Mouse (Mus musculus) stomach, embryonic 14.5 days (tissue): ENCODE results near the gene Clcn1. TPM values are rescaled to one million over a fixed set of nuclear protein-coding genes. Genes with fewer than 3 reads are reported as not detected.
A peak's percentile ranks its signal among the peaks of the same experiment; 100 is the strongest.

Experiments
- ATAC-seq: fragments of 200-750 bp; cut with Nextera tagmentation; 2 replicates; pipeline ENCODE4 v1.8.0; 2017; ENCODE audit warnings: low read depth, moderate TSS enrichment; ENCODE audit not compliant: insufficient number of reproducible peaks, insufficient read depth, low FRiP score
- H3K27ac ChIP-seq: fragments of 300-500 bp; sonication (generic); 2 replicates; pipeline ENCODE4 v1.5.1; 2014; ENCODE audit warnings: mild to moderate bottlenecking, low read length, moderate library complexity, mixed read lengths
- H3K27me3 ChIP-seq: fragments of 300-500 bp; sonication (generic); 2 replicates; pipeline ENCODE4 v1.6.1; 2014; ENCODE audit warnings: low read length, control low read depth, mixed read lengths; ENCODE audit not compliant: control insufficient read depth, insufficient read depth
- H3K36me3 ChIP-seq: fragments of 300-500 bp; sonication (generic); 2 replicates; pipeline ENCODE4 v1.6.1; 2014; ENCODE audit warnings: mild to moderate bottlenecking, control low read depth, low read length, moderate library complexity, mixed read lengths; ENCODE audit not compliant: control insufficient read depth, insufficient read depth
- H3K4me1 ChIP-seq: fragments of 300-500 bp; sonication (generic); 2 replicates; pipeline ENCODE4 v1.6.1; 2014; ENCODE audit warnings: low read length, control low read depth, mixed read lengths; ENCODE audit not compliant: control insufficient read depth, insufficient read depth
- H3K4me2 ChIP-seq: fragments of 300-500 bp; sonication (generic); replicated peaks from 2 replicates; pipeline ENCODE4 v1.6.1; 2014; ENCODE audit warnings: low read depth, low read length, control low read depth
- H3K4me3 ChIP-seq: fragments of 300-500 bp; sonication (generic); 2 replicates; pipeline ENCODE4 v1.5.1; 2014; ENCODE audit warnings: low read depth, low read length, control low read depth
- H3K9ac ChIP-seq: fragments of 300-500 bp; sonication (generic); replicated peaks from 2 replicates; pipeline ENCODE4 v1.6.1; 2014; ENCODE audit warnings: low read depth, mild to moderate bottlenecking, control low read depth, low read length, moderate library complexity, mixed read lengths
- H3K9me3 ChIP-seq: fragments of 300-500 bp; sonication (generic); 2 replicates; pipeline ENCODE4 v1.6.1; 2016; ENCODE audit warnings: low read depth, low read length, control low read depth; ENCODE audit not compliant: control insufficient read depth
- WGBS: fragments of 180-500 bp; shearing (Covaris S2); extraction: QIAGEN DNeasy Blood & Tissue Kit; methylation state at CpG from one replicate; pipeline ENCODE4 v1.1.7; 2014; 5-methylcytosine and 5-hydroxymethylcytosine counted together
- polyA plus RNA-seq: library from polyadenylated mRNA; unstranded; fragments of >200 nt; fragmentation: Nextera tagmentation; extraction: Ambion mirVana; gene quantifications from 2 replicates; pipeline ENCODE4 v1.2.1, GENCODE M21; 2014

Clcn1 gene
- polyA plus RNA-seq, 1 experiment from 2014 or later, result not detected

DNA sequence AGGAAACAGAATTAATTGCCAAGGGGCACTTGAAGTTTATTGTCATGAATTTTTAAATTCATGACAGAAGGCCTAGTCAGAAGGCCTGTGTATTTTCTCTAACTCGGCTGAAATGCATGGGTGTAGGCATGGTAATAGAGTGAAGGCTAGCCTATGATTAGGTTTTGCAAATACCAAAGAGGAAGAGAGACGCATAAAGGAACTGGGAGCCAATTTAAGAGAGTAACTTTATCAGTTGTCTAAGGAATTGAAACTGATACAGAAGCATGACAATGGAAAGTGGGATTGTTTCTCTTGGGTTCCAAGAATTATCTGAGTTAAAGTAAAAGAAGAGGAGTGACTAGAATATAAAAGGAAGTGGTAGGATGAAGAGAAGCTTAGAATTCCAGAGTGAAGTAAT is 52.7 kb downstream of the Clcn1 start:
- Histone ChIP-seq H3K4me3 (no peak overlapping the region), H3K27ac (no peak overlapping the region), H3K27me3 (no peaks in the 10 kb centered on the region), H3K9me3 (no peaks in the 10 kb centered on the region), H3K4me1 (no peaks in the 10 kb centered on the region), H3K36me3 (no peaks in the 10 kb centered on the region), H3K9ac (no peak overlapping the region), H3K4me2 (no peak overlapping the region)
- ATAC-seq, result no peak
- WGBS, result 80% methylated on average over 2 of the region's 2 CpGs

GRCm38 (mm10) chr6:42339981-42340380 is 53.5 kb downstream of the Clcn1 start:
- WGBS, result 73% methylated on average over 5 of the region's 5 CpGs

DNA sequence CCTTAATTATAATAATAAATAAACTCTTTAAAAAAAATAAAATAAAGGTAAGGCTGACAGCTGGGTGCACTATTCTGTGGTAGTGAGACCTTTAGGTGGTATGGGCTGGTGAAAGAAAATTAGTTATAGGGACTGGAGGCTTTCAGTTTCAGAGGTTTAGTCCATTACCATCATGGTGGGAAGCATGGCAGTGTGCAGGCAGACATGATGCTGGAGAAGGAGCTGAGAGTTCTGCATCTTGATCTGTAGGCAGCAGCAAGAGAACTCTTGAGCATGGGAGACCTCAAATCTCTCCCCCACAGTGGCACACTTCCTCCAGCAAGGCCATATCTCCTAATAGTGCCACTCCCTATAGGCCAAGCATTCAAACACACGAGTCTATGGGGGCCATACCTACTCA is 55.7 kb downstream of the Clcn1 start:
- H3K4me3 ChIP-seq, result no peak overlapping the region
- 65% methylated on average over 1 of the region's 1 CpGs for WGBS
- no peaks in the 10 kb centered on the region for H3K36me3 ChIP-seq
- H3K4me2 ChIP-seq, result no peak overlapping the region
- H3K27me3 ChIP-seq, result no peaks in the 10 kb centered on the region
- H3K4me1 ChIP-seq, result no peaks in the 10 kb centered on the region
- H3K27ac ChIP-seq, result no peak overlapping the region
- no peak overlapping the region for H3K9ac ChIP-seq
- ATAC-seq, result no peak
- H3K9me3 ChIP-seq, result no peaks in the 10 kb centered on the region

More at GRCm38 (mm10) chr6:42339981-42340380, 53.5 kb downstream of the Clcn1 start:
- Histone ChIP-seq H3K4me1 (no peaks in the 10 kb centered on the region), H3K27ac (no peak overlapping the region), H3K9me3 (no peaks in the 10 kb centered on the region), H3K4me3 (no peak overlapping the region), H3K36me3 (no peaks in the 10 kb centered on the region), H3K9ac (no peak overlapping the region), H3K27me3 (no peaks in the 10 kb centered on the region), H3K4me2 (no peak overlapping the region)
- no peak for ATAC-seq

GRCm38 (mm10) chr6:42343361-42344120 is 57.1 kb downstream of the Clcn1 start:
- Histone ChIP-seq H3K4me2 (no peak overlapping the region), H3K4me3 (no peak overlapping the region), H3K9me3 (no peaks in the 10 kb centered on the region), H3K36me3 (no peaks in the 10 kb centered on the region), H3K27ac (no peak overlapping the region), H3K27me3 (no peaks in the 10 kb centered on the region), H3K4me1 (no peaks in the 10 kb centered on the region), H3K9ac (no peak overlapping the region)
- WGBS, result 80% methylated on average over 9 of the region's 9 CpGs
- no peak for ATAC-seq

DNA sequence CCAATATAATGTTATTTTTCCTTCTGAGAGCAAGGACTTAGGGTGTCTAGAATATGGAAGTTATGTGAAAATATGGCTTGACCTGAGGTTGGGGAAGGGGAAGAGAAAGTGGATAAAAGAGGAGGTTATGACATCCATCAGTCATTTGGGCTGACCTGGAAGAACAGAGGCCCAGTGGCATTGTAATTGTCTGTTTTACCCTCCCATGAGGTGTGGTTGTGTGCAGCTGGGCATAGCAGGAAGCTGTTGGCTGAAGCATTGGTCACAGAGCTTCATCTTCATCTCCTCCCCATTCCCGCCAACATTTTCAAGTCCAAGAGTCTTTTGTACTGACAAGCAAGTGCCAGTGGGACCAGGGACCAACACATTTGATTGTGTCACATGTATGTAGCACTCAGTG is 57.8 kb downstream of the Clcn1 start:
- no peaks in the 10 kb centered on the region for H3K4me1 ChIP-seq
- no peaks in the 10 kb centered on the region for H3K27me3 ChIP-seq
- no peak overlapping the region for H3K27ac ChIP-seq
- H3K9ac ChIP-seq, result no peak overlapping the region
- whole genome bisulfite sequencing, result 88% methylated on average over 1 of the region's 1 CpGs
- H3K4me2 ChIP-seq, result no peak overlapping the region
- no peaks in the 10 kb centered on the region for H3K9me3 ChIP-seq
- no peaks in the 10 kb centered on the region for H3K36me3 ChIP-seq
- H3K4me3 ChIP-seq, result no peak overlapping the region
- ATAC-seq, result no peak

DNA sequence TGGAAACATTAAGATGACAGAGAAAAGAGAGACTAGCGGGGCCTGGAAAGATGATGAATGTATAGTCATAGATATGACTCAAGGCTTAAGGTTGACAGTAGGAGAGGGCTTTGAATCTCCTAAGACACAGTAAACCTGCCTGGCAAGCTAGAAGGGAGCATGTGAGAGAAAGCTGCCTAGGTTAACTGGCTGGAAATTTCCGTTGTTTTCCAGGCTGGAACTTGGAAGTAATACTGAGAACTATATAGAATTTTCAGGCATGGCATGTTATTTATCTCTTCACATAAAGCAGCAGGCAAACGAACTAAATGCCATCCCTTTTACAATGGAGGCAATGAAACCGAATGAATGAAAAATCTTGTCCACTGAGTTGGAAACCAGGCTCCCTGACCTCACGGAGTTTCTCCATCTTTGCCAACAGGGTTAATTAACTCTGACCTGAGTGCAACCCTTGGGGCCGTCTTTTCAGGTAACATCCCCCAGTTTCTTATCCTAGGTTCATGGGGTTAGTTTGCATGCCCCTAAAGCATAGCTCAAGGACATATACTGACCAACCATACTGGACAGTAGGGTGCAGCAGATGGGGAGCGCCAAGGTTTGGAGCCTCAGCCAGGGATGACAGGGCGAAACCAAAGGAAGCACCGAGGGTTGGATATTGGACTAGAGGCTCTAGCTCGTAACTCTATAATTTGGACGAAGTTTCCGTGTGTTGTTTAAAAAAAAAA is 62.0 kb downstream of the Clcn1 start:
- H3K9me3 ChIP-seq, result no peaks in the 10 kb centered on the region
- H3K4me1 ChIP-seq, result peaks cover 26% of the 10 kb centered on the region
- no peak overlapping the region for H3K4me3 ChIP-seq
- no peak for ATAC-seq
- H3K9ac ChIP-seq, result no peak overlapping the region
- H3K27ac ChIP-seq, result peak overlapping the region; percentile 99
- H3K36me3 ChIP-seq, result peaks cover 15% of the 10 kb centered on the region; the same call in 1 of the 2 replicates
- WGBS, result 37% methylated on average over 12 of the region's 12 CpGs
- H3K27me3 ChIP-seq, result no peaks in the 10 kb centered on the region
- H3K4me2 ChIP-seq, result peak overlapping the region; percentile 94

DNA sequence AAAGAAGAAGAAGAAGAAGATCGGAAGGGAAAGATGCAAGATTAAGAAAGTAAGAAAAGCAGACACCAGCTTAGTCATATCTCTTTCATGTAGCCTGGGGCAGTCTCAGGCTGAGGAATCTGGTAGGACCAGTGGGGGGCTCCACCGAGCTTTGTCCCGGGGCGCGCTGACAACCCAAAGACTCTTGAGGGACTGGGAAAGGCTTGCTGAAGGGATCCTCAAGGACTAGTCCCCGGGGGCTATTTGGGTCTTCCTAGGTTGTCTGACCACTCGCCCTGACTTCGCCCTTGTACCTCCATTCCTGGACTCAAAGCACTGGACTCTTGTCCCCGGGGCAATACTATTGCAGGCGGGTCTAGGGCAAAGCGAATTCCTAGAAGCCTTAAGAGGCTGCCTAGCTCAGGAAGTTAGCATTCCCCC is 62.5 kb downstream of the Clcn1 start:
- Histone ChIP-seq H3K36me3 (peaks cover 15% of the 10 kb centered on the region; the same call in 1 of the 2 replicates), H3K27me3 (no peaks in the 10 kb centered on the region), H3K4me1 (peaks cover 32% of the 10 kb centered on the region), H3K4me3 (peak overlapping the region; percentile 81), H3K27ac (peak overlapping the region; percentile 99), H3K4me2 (peak overlapping the region; percentile 94), H3K9ac (peak overlapping the region; percentile 77), H3K9me3 (no peaks in the 10 kb centered on the region)
- ATAC-seq, result peak; percentile 3; the same call in 1 of the 2 replicates
- WGBS, result 1% methylated on average over 11 of the region's 11 CpGs

- Histone ChIP-seq H3K27me3 (no peaks in the 10 kb centered on the region), H3K4me1 (peaks cover 37% of the 10 kb centered on the region), H3K4me3 (peak within 1 kb of the TSS; percentile 81), H3K4me2 (peak within 1 kb of the TSS; percentile 94), H3K9ac (peak within 1 kb of the TSS; percentile 77), H3K36me3 (peaks cover 19% of the 10 kb centered on the region; the same call in 1 of the 2 replicates), H3K9me3 (no peaks in the 10 kb centered on the region), H3K27ac (peak within 1 kb of the TSS; percentile 99)
- under 1% methylated on average over 33 of the region's 36 CpGs for WGBS
- ATAC-seq, result peak; percentile 93
These were observed 63.0 kb downstream of the Clcn1 start, which contains the start of gene Zyx for GRCm38 (mm10) chr6:42349426-42350020. Gene Zyx (plus strand): TSS chr6:42349630.
